Mouse (Mus musculus): ENCODE results near the gene Xpnpep2. TPM values are rescaled to one million over a fixed set of nuclear protein-coding genes. Genes with fewer than 3 reads are reported as not detected.

Xpnpep2 gene
- polyA plus RNA-seq (2015; fragmentation: Nextera tagmentation; extraction: Ambion mirVana): 0.58 and 0.92 TPM in 2 replicates

DNA sequence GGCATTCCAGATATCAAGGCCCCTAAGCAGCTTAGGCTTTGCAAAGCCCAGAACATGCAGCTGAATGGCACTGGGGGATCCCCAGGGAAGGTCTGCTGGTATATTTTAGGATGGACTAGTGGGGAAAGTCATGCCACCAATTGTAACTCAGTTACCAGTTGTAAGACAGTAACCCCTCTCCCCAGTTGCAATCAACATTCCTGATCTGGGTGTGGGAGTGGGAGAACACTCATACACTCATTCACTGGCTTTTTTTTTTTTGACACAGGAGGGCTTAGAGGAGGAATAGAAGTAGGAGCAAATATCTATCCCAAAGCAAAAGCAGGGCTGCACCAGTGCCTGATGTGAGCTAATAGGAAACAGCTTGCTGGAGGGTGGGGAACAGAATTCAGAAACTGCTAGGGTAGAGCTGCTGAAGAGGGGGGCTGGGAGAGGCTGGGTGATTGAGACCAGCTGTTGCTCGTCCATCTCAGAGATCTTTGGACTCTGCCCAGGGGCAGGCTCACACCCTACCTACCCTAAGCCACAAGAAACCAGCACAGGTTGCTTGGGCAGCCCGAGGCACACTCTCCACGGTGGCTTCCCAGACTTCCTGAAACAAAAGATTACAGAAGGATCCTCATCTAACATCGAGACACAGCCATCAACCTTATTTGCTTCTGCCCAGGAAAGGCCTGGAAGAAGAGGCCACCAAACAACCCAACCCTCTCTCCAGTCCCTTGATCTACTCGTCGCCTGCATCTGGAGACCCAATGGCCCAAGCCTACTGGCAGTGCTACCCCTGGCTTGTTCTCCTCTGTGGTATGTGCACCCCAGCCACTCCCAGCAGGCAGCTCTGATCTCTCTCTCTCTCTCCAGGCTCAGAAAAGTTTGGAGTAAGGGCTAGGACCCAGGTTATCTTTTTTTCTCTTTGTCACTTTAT is at the start of gene Xpnpep2:
Gene Xpnpep2 (plus strand): TSS at position 332 of the 922 bp plus-strand sequence.
- no peak within 1 kb of the TSS for H3K9ac ChIP-seq
- 72% methylated on average over 6 of the region's 6 CpGs for WGBS
- no peaks in the 10 kb centered on the region for H3K36me3 ChIP-seq
- H3K27ac ChIP-seq (replicated peaks): no peak within 1 kb of the TSS
- ATAC-seq (ENCODE audit: low FRiP score, low read depth): no peak
- no peaks in the 10 kb centered on the region for H3K27me3 ChIP-seq
- H3K9me3 ChIP-seq: no peaks in the 10 kb centered on the region
- H3K4me1 ChIP-seq (replicated peaks): no peaks in the 10 kb centered on the region
- no peak within 1 kb of the TSS for H3K4me3 ChIP-seq
- no peak within 1 kb of the TSS for H3K4me2 ChIP-seq

DNA sequence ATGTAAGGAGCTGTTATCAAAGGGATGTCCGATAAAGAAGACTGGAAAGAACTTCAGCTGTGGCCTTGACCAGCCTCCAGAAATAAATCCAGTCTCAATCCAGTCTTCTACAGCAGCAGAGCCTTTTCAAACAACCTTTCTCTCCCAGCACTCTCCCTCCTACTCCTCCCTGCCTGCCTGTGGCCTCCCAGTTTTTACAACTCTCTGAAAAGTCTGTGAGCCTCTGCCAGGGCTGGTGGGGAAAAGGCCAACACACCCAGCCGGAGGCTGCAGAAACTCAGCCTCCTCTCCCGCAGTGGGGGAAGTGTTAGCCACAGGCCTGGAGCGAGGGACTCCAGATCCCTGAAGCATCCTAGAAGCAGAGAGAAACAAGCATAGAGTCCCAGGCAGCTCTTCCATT is 46.0 kb upstream of the Xpnpep2 start:
- no peak overlapping the region for H3K4me2 ChIP-seq
- H3K27me3 ChIP-seq: no peaks in the 10 kb centered on the region
- ATAC-seq (ENCODE audit: low FRiP score, low read depth): no peak
- no peak overlapping the region for H3K27ac ChIP-seq (replicated peaks)
- no peaks in the 10 kb centered on the region for H3K9me3 ChIP-seq
- H3K9ac ChIP-seq: no peak overlapping the region
- H3K4me1 ChIP-seq (replicated peaks): no peaks in the 10 kb centered on the region
- 84% methylated on average over 4 of the region's 4 CpGs for WGBS
- no peaks in the 10 kb centered on the region for H3K36me3 ChIP-seq
- H3K4me3 ChIP-seq: no peak overlapping the region

DNA sequence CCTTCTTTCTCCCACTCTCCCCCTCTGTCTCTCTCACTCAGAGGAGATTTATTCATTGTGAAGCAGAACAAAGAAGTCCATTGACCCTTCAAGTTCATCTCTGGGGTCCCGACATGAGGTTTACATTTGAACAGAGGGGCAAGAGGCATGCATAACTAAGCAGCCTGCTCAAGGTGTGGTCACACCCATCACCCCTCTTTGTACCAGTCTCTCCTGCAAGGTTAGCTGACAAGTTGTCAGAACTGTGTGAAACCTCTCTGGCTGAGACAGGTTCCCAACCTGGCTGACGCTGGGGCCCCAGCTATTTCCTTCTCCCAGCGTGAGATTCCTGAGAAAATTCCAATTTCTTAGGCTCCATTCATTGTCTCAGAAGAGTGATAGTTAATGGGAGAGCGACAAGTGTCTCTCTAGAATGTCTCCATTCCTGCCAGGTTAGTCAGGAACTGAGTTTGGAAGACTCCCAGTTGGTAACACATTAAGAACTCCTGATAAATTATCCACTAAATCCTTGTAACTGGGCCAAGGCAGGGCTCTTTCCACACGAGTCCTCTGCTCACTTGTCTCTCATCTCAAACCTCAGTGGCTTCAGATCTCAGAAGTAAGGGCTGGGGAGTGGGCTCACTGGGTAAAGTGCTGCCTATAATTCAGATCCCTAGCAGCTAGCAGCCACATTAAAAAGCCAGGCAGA is 44.2 kb upstream of the Xpnpep2 start:
- Histone ChIP-seq H3K4me2 (no peak overlapping the region), H3K27ac (replicated peaks) (no peak overlapping the region), H3K9me3 (no peaks in the 10 kb centered on the region), H3K27me3 (no peaks in the 10 kb centered on the region), H3K4me1 (replicated peaks) (no peaks in the 10 kb centered on the region), H3K4me3 (no peak overlapping the region), H3K36me3 (no peaks in the 10 kb centered on the region), H3K9ac (no peak overlapping the region)
- ATAC-seq (ENCODE audit: low FRiP score, low read depth): no peak
- WGBS: 36% methylated on average over 5 of the region's 5 CpGs

DNA sequence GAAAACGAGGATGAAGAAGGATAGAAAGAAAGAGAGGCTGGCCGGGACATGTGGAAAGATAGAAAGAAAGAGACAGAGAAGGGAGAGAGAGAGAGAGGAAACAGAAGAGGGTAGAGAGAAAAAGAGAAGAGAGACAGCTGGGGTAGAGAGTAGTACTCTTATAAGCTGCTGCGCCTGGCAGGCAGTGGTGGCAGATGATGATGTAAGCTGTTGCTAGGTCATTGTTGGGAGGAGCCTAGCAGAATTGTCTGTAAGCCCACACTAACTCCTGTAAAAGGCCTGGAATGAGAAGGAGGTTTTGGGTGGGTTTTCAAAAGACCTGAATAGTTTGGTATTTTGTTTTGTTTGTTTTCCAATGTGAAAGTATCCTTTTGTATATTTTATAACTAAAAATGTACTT is 41.6 kb upstream of the Xpnpep2 start:
- ATAC-seq (ENCODE audit: low FRiP score, low read depth): no peak

DNA sequence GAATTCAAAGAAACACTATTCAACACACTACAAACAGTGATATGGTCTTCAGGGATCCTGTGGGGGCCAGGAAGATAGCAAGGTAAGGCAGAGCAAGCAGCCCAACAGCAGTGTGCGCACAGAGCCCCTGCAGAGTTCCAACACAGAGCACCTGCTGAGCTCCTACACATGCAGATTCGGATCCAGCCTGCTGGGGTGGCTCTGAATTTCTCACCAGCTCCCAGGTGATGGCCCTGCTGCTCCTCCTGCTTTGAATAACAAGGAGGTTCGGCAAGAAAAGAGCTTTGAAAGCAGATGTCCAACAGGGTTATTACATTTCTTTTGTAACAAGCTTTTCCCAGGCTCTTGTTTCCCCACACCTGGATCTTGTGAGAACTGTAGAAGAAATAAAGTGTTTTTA is 36.6 kb upstream of the Xpnpep2 start:
- no peak overlapping the region for H3K9ac ChIP-seq
- no peak overlapping the region for H3K4me2 ChIP-seq
- WGBS: 22% methylated on average over 3 of the region's 3 CpGs
- no peak for ATAC-seq (ENCODE audit: low FRiP score, low read depth)
- no peak overlapping the region for H3K27ac ChIP-seq (replicated peaks)
- H3K36me3 ChIP-seq: no peaks in the 10 kb centered on the region
- H3K9me3 ChIP-seq: no peaks in the 10 kb centered on the region
- no peaks in the 10 kb centered on the region for H3K4me1 ChIP-seq (replicated peaks)
- no peak overlapping the region for H3K4me3 ChIP-seq
- H3K27me3 ChIP-seq: no peaks in the 10 kb centered on the region

More for the DNA sequence above, 41.6 kb upstream of the Xpnpep2 start:
- no peaks in the 10 kb centered on the region for H3K4me1 ChIP-seq (replicated peaks)
- WGBS: 93% methylated on average over 3 of the region's 3 CpGs
- H3K4me3 ChIP-seq: no peak overlapping the region
- no peaks in the 10 kb centered on the region for H3K9me3 ChIP-seq
- H3K27me3 ChIP-seq: no peaks in the 10 kb centered on the region
- H3K9ac ChIP-seq: no peak overlapping the region
- H3K27ac ChIP-seq (replicated peaks): no peak overlapping the region
- no peak overlapping the region for H3K4me2 ChIP-seq
- H3K36me3 ChIP-seq: no peaks in the 10 kb centered on the region

DNA sequence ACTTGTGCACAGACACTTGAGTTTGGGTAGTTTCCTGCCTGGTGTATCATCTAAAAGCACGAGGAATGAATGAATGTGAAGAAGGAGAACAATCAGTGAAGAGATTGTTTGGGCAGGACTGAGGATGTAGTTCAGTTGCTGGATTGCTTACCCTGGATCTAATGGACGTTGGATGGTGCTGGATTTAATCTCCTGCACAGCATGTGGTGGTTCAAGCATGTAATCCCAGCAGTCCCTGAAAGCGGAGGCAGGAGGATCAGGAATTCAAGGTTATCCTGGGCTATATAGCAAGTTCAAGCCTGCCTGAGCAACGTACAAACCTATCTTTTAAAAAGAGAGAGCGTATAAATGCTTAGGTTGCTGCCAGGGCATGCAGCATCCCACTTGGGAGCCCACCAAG is 36.1 kb upstream of the Xpnpep2 start:
- Histone ChIP-seq H3K9me3 (no peaks in the 10 kb centered on the region), H3K36me3 (no peaks in the 10 kb centered on the region), H3K9ac (no peak overlapping the region), H3K4me3 (no peak overlapping the region), H3K4me1 (replicated peaks) (no peaks in the 10 kb centered on the region), H3K4me2 (no peak overlapping the region), H3K27me3 (no peaks in the 10 kb centered on the region), H3K27ac (replicated peaks) (no peak overlapping the region)
- WGBS: 28% methylated on average over 5 of the region's 5 CpGs
- no peak for ATAC-seq (ENCODE audit: low FRiP score, low read depth)

DNA sequence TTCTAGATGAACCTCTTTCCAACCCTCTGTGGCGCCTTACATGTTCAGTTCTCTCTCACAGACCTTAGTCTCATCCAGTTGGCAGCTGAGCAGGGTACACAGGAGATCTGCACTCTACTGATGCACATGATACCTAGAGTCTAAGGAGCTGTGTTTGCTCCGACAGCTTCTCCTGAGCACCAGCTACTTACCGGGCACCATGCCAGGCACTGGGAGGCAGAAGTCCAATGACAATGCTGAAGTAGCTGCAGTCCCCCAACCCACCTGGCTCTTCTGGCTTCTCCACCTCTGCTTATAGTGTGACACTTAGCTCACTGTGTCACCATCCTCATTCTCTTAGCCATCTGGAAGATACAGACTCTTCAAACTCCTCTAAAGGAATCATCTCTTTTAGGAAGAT is 33.8 kb upstream of the Xpnpep2 start:
- 90% methylated on average over 3 of the region's 3 CpGs for WGBS
- Histone ChIP-seq H3K27me3 (no peaks in the 10 kb centered on the region), H3K36me3 (no peaks in the 10 kb centered on the region), H3K4me1 (replicated peaks) (no peaks in the 10 kb centered on the region), H3K9me3 (no peaks in the 10 kb centered on the region), H3K4me2 (no peak overlapping the region), H3K9ac (no peak overlapping the region), H3K27ac (replicated peaks) (no peak overlapping the region), H3K4me3 (no peak overlapping the region)
- ATAC-seq (ENCODE audit: low FRiP score, low read depth): no peak

DNA sequence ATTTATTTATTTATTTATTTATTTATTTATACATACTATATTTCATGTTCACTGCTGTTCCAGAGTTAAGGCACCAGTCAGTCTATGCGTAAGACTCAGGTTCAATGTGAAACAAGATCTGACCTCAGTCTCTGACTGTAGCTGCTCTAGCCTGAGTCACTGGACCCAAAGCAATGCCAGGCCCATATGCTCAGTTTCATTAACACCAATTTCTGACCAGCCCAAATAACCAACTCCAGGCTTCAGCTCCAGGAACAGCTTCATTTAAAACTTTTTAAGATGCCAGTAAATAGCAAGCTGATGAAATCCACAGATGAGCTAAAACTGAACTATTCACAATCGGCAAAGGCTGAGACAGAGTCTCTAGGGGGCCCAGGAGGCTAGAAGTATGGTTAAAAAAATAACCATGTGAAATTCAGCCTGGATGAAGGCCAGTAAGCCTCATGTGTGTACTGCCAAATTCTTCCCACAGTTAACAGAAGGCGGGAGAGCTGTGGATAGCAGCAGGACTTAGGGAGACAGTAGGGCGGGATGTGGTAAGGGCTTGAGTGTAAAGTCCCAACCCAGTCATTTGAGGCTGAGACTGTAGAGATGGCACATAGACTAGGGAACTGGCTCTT is 31.6 kb upstream of the Xpnpep2 start:
- Histone ChIP-seq H3K9ac (no peak overlapping the region), H3K9me3 (no peaks in the 10 kb centered on the region), H3K4me3 (no peak overlapping the region), H3K4me1 (replicated peaks) (no peaks in the 10 kb centered on the region), H3K4me2 (no peak overlapping the region), H3K27me3 (no peaks in the 10 kb centered on the region), H3K27ac (replicated peaks) (no peak overlapping the region), H3K36me3 (no peaks in the 10 kb centered on the region)
- WGBS: 82% methylated on average over 4 of the region's 4 CpGs
- ATAC-seq (ENCODE audit: low FRiP score, low read depth): no peak

DNA sequence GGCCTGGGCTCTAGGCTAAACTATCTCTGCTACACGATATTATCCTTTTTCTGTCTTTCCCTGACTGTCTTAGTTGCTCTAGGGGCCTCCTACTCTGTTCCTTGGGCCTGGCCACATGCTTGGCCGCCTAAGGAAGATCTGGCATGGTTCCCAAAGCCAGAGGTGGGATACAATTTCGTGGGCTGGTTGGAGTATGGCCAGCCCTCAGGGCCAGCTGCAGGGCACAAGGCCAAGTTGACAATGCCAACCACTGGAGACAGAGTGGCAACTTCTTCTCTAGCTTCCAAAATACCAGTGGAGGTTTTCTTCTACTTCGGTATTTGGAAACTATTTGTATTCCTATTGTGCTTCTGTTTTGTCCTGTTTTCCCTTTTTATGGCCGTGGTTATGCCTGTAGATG is 26.2 kb upstream of the Xpnpep2 start:
- 69% methylated on average over 5 of the region's 5 CpGs for WGBS
- H3K4me2 ChIP-seq: no peak overlapping the region
- no peak overlapping the region for H3K4me3 ChIP-seq
- no peak overlapping the region for H3K27ac ChIP-seq (replicated peaks)
- ATAC-seq (ENCODE audit: low FRiP score, low read depth): no peak
- no peaks in the 10 kb centered on the region for H3K36me3 ChIP-seq
- no peaks in the 10 kb centered on the region for H3K4me1 ChIP-seq (replicated peaks)
- H3K9ac ChIP-seq: no peak overlapping the region
- no peaks in the 10 kb centered on the region for H3K27me3 ChIP-seq
- H3K9me3 ChIP-seq: no peaks in the 10 kb centered on the region

DNA sequence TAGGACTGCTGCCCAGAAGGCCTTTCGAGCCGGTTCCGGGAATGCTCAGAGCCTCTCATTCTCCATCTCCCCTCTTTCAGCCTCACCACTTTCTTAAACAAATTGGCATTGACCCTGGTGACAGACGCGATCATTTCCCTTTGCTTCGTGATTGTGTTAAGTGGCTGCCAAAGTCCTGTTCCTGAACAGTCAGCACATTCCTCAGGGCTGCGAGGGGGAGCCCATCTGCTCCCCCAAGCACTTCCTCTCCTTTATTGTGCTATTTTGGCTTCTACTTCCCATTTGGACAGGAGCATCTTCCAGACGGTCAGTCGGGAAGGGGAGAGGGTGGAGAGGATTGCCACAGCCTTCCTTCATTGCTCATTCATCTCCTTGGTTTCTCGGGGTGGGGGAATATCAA is 16.4 kb upstream of the Xpnpep2 start:
- Histone ChIP-seq H3K27me3 (no peaks in the 10 kb centered on the region), H3K9me3 (no peaks in the 10 kb centered on the region), H3K4me2 (no peak overlapping the region), H3K4me1 (replicated peaks) (no peaks in the 10 kb centered on the region), H3K9ac (no peak overlapping the region), H3K27ac (replicated peaks) (no peak overlapping the region), H3K4me3 (no peak overlapping the region), H3K36me3 (no peaks in the 10 kb centered on the region)
- WGBS: 64% methylated on average over 10 of the region's 10 CpGs
- no peak for ATAC-seq (ENCODE audit: low FRiP score, low read depth)

DNA sequence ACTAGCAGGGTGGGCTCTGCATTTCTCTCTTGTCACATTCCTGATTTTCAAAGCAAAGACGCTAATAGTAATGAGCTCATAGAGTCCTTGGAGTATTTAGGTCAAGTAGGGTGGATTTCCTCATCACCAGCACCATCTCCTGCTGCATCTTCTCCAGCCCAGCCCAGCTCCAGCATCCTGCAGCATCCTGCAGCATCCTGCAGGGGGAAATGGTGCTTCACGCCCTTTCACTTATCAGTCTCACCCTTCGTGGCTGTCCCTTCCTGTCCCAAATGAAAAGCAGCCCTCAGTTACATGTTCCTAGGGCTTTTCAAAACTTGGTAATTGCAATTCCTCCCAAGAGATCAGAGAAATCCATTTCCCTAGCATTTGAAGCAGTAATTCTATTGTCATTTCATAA is 15.0 kb upstream of the Xpnpep2 start:
- Histone ChIP-seq H3K9me3 (no peaks in the 10 kb centered on the region), H3K4me2 (no peak overlapping the region), H3K36me3 (no peaks in the 10 kb centered on the region), H3K4me3 (no peak overlapping the region), H3K27ac (replicated peaks) (no peak overlapping the region), H3K4me1 (replicated peaks) (no peaks in the 10 kb centered on the region), H3K27me3 (no peaks in the 10 kb centered on the region), H3K9ac (no peak overlapping the region)
- 63% methylated on average over 3 of the region's 3 CpGs for WGBS
- ATAC-seq (ENCODE audit: low FRiP score, low read depth): no peak

DNA sequence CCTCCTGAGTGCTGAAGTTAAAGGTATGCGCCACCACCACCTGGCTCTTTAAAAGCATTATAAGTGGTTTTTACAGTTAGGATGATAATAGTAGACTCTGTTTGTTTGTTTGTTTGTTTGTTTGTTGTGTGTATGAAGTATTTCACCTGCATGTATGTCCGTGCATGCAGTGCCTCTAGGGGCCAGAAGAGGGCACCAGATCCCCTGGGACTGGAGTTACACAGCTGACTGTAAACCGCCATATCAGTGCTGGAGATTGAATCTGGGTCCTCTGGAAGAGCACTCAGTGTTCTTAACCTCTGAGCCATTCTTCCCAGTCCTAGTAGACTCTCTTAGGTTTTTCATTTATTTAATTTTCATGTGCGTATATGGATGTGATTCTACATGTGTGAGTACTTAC is 13.9 kb upstream of the Xpnpep2 start:
- Histone ChIP-seq H3K9ac (no peak overlapping the region), H3K9me3 (no peaks in the 10 kb centered on the region), H3K27me3 (no peaks in the 10 kb centered on the region), H3K27ac (replicated peaks) (no peak overlapping the region), H3K4me3 (no peak overlapping the region), H3K4me1 (replicated peaks) (no peaks in the 10 kb centered on the region), H3K4me2 (no peak overlapping the region), H3K36me3 (no peaks in the 10 kb centered on the region)
- ATAC-seq (ENCODE audit: low FRiP score, low read depth): no peak
- 73% methylated on average over 4 of the region's 4 CpGs for WGBS
